ENCODE assay signal across 8 mouse cellular contexts in the genomic region with DNA sequence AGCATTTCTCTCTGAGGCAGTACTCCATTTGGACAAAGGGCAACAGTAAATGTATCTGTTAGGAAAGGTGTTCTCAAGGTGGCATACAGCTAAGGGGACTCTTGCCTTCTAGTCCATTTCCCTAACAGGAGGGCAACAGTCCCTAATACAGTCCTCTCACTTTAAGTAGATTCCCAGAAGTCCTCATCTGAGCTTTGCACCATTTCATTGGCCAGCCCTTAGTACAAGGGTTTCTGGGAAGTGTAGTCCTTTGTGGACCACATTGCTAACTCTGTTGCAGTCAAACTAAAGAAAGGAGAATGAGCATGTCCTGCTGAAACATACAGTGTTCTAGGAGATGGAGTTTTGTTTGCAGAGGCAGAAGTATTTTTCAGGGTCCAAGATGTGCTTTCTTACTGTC. TPM values are rescaled to one million over a fixed set of nuclear protein-coding genes. Genes with fewer than 3 reads are reported as not detected.
DNase-seq lines count a peak whose midpoint lies in the region; ATAC-seq and TF ChIP-seq lines count a peak whose summit lies in the region.

No protein-coding gene starts in this region.

- H3K9ac ChIP-seq in ES-E14 (ENCODE audit: insufficient read depth, low read depth, low read length, poor library complexity, severe bottlenecking): no peak overlapping the region
- no peak overlapping the region for H3K9ac ChIP-seq in embryonic facial prominence, embryonic 14.5 days (ENCODE audit: low read depth, low read length)
- no peak overlapping the region for H3K9ac ChIP-seq in liver, embryonic 13.5 days

- H3K27me3 ChIP-seq in heart, embryonic 10.5 days (ENCODE audit: insufficient read depth, poor library complexity, severe bottlenecking): 0 out of 2 replicates have a peak, but pooled peaks cover 10% of the 10 kb centered on the region
- no peaks in the 10 kb centered on the region for H3K27me3 ChIP-seq in embryonic facial prominence, embryonic 14.5 days (replicated peaks; ENCODE audit: control insufficient read depth, insufficient read depth, low read length)
- H3K27me3 ChIP-seq in liver, embryonic 13.5 days: no peaks in the 10 kb centered on the region
- H3K27me3 ChIP-seq in splenic B cell, adult 2 months (ENCODE audit: control insufficient read depth, insufficient read depth, low read length, poor library complexity, severe bottlenecking): no peaks in the 10 kb centered on the region

- in situ Hi-C loops in ES-E14 (cut with MboI; ENCODE audit: low sequenced_read_pairs in 2 of 2, unreplicated experiment in 2 of 2): loop anchor here (10.0 kb wide), 2 partner anchors 117 to 227 kb away; no protein-coding TSS in a partner anchor

- peak; percentile 36 to 47 for DNase-seq in heart, adult 18-20 months
- no peak for DNase-seq in heart, embryonic 10.5 days (ENCODE audit: low spot score)
- DNase-seq in ES-E14 (ENCODE audit: low read depth, low spot score): no peak
- DNase-seq in embryonic facial prominence, embryonic 14.5 days (ENCODE audit: low spot score): peak; percentile 65
- DNase-seq in liver, embryonic 13.5 days: no peak
- DNase-seq in splenic B cell, adult 2 months (ENCODE audit: low read depth, low spot score): peak; percentile 34
- no peak for DNase-seq in urinary bladder, postnatal 14 days (ENCODE audit: low spot score)
- no peak for DNase-seq in thymus, postnatal 14 days

- H3K4me1 ChIP-seq in heart, embryonic 10.5 days: peaks cover 17% of the 10 kb centered on the region; the same call in 1 of the 2 replicates
- peaks cover 2 to 20% of the 10 kb centered on the region in 2 experiments; a peak in 3 of 4 replicates for H3K4me1 ChIP-seq in ES-E14 (ENCODE audit: control insufficient read depth in 2 of 2, insufficient read depth in 2 of 2, low read length in 2 of 2, poor library complexity in 1 of 2)
- H3K4me1 ChIP-seq in embryonic facial prominence, embryonic 14.5 days (ENCODE audit: control insufficient read depth, insufficient read depth, low read length): no peaks in the 10 kb centered on the region
- no peaks in the 10 kb centered on the region for H3K4me1 ChIP-seq in liver, embryonic 13.5 days (replicated peaks)

- no peak overlapping the region for H3K4me3 ChIP-seq in heart, embryonic 10.5 days
- no peak overlapping the region for H3K4me3 ChIP-seq in ES-E14 (ENCODE audit: insufficient read depth in 1 of 2, low read depth in 1 of 2, low read length in 2 of 2, poor library complexity in 1 of 2, severe bottlenecking in 1 of 2)
- H3K4me3 ChIP-seq in embryonic facial prominence, embryonic 14.5 days (ENCODE audit: low read depth, low read length): no peak overlapping the region
- no peak overlapping the region for H3K4me3 ChIP-seq in liver, embryonic 13.5 days (replicated peaks)

- peak; percentile 91 for ATAC-seq in embryonic facial prominence, embryonic 14.5 days (ENCODE audit: low read depth)
- ATAC-seq in liver, embryonic 13.5 days (ENCODE audit: low read depth): peak; percentile 63; the same call in 1 of the 2 replicates

- H3K9me3 ChIP-seq in heart, embryonic 10.5 days: no peaks in the 10 kb centered on the region
- no peaks in the 10 kb centered on the region for H3K9me3 ChIP-seq in ES-E14 (ENCODE audit: control insufficient read depth, insufficient read depth, low read depth, low read length)
- H3K9me3 ChIP-seq in embryonic facial prominence, embryonic 14.5 days (ENCODE audit: control insufficient read depth, low read length): no peaks in the 10 kb centered on the region
- H3K9me3 ChIP-seq in liver, embryonic 13.5 days (replicated peaks): no peaks in the 10 kb centered on the region

- no peak overlapping the region for H3K27ac ChIP-seq in heart, embryonic 10.5 days
- H3K27ac ChIP-seq in ES-E14 (ENCODE audit: insufficient read depth, low read depth, low read length, poor library complexity, severe bottlenecking): no peak overlapping the region
- no peak overlapping the region for H3K27ac ChIP-seq in embryonic facial prominence, embryonic 14.5 days (replicated peaks; ENCODE audit: low read depth, low read length)
- no peak overlapping the region for H3K27ac ChIP-seq in liver, embryonic 13.5 days

- H3K4me2 ChIP-seq in embryonic facial prominence, embryonic 14.5 days (ENCODE audit: low read depth, low read length): no peak overlapping the region
- no peak overlapping the region for H3K4me2 ChIP-seq in liver, embryonic 13.5 days

- H3K36me3 ChIP-seq in heart, embryonic 10.5 days: no peaks in the 10 kb centered on the region
- H3K36me3 ChIP-seq in ES-E14 (ENCODE audit: control insufficient read depth, insufficient read depth, low read length, poor library complexity, severe bottlenecking): no peaks in the 10 kb centered on the region
- H3K36me3 ChIP-seq in embryonic facial prominence, embryonic 14.5 days (ENCODE audit: control insufficient read depth, insufficient read depth, low read length): no peaks in the 10 kb centered on the region
- H3K36me3 ChIP-seq in liver, embryonic 13.5 days: no peaks in the 10 kb centered on the region
- no peaks in the 10 kb centered on the region for H3K36me3 ChIP-seq in splenic B cell, adult 2 months (ENCODE audit: control insufficient read depth, insufficient read depth, low read length, poor library complexity, severe bottlenecking)

TF ChIP-seq in ES-E14, 5 proteins besides CTCF, POLR2A, EP300 and RAD21:
- TF ChIP-seq ZNF384 (IDR thresholded peaks at IDR 0.05; ENCODE audit: low read depth, low read length) (no peak), HCFC1 (IDR thresholded peaks at IDR 0.05; ENCODE audit: borderline replicate concordance, insufficient read depth, low read length) (peak; percentile 89)

RNA-seq across cellular contexts. Expression of a gene that starts 10.8 kb away (rescaled TPM):
- total RNA-seq in heart, adult 18-20 months (2021): under 1 TPM; 0.08 to 0.10 TPM
- polyA plus RNA-seq in heart, embryonic 10.5 days (2016; fragmentation: Nextera tagmentation; extraction: Ambion mirVana): 0.11 TPM in 1 of 2 replicates, not detected in the other
- total RNA-seq in ES-E14 (2012; rRNA removed): 1.3 and 1.5 TPM in 2 replicates
- polyA plus RNA-seq in embryonic facial prominence, embryonic 14.5 days (2014; fragmentation: Nextera tagmentation; extraction: Ambion mirVana): 0.18 and 0.29 TPM in 2 replicates
- 0.03 TPM in 1 of 2 replicates, not detected in the other for polyA plus RNA-seq in liver, embryonic 13.5 days (2015; fragmentation: Nextera tagmentation; extraction: Ambion mirVana)

Comparison
In these comparisons a context has a peak if more than half of its experiments do, and no peak if none do; other contexts are left out.
1. DNase-seq: peak in heart, adult 18-20 months (2 of 2), embryonic facial prominence, embryonic 14.5 days (single experiment) and splenic B cell, adult 2 months (single experiment); none in heart, embryonic 10.5 days (single experiment), ES-E14 (single experiment), liver, embryonic 13.5 days (single experiment), urinary bladder, postnatal 14 days (single experiment) and thymus, postnatal 14 days (single experiment).